Mouse (Mus musculus) olfactory bulb, adult 2 months (tissue): ENCODE data around the gene Cntnap2.

Experiments
- CTCF ChIP-seq: fragments of 200-500 bp; IDR thresholded peaks from 2 replicates; pipeline ENCODE4 v1.5.1; 2012; ENCODE audit warnings: low read depth, mild to moderate bottlenecking, low read length, moderate library complexity; ENCODE audit not compliant: insufficient read depth
- POLR2A ChIP-seq: fragments of 200-500 bp; IDR thresholded peaks from 2 replicates; pipeline ENCODE4 v1.6.1; 2012; ENCODE audit warnings: mild to moderate bottlenecking, low read depth, low read length, moderate library complexity; ENCODE audit not compliant: insufficient read depth

DNA sequence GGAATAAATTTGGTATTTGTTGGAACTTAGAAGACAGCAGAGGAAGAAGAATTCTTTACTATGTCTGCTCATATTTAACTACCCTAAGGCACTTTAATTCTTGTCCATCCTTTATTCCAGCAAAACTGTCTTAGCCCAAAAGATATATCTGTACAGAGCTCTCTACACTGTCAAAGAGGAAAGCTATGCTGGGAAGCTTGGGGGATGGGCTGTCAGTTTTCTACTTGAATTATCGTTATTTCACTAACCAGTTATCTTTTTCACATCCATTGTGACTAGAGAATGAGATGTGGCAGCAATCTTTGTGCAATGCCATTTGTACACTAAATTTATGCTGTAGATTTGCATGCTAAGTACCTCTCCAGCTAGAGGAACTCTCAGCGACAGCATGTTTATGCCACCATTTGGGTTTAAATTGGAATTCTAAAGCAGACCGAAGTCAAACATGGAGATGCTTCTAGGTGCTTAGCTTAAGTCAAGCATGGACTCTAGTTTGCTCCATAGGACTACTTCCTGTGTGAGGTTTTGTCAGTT is 268.9 kb downstream of the Cntnap2 start:
- no peak for TF ChIP-seq CTCF
- no peak for TF ChIP-seq POLR2A
